Mouse (Mus musculus) splenic B cell, adult 2 months (primary cell): ENCODE measurements around the gene Mgarp.

Experiments
- DNase-seq: peaks from one replicate; pipeline ENCODE4 v3.0.0-alpha.2; 2011; ENCODE audit warnings: low read depth, low spot score
- H3K27me3 ChIP-seq: 2 replicates; pipeline ENCODE4 v1.6.1; 2012; ENCODE audit warnings: mild to moderate bottlenecking, low read length, moderate library complexity, mixed read lengths; ENCODE audit not compliant: control insufficient read depth, poor library complexity, insufficient read depth, severe bottlenecking
- H3K36me3 ChIP-seq: 2 replicates; pipeline ENCODE4 v1.6.1; 2012; ENCODE audit warnings: mild to moderate bottlenecking, low read length, moderate library complexity, mixed read lengths; ENCODE audit not compliant: control insufficient read depth, poor library complexity, insufficient read depth, severe bottlenecking

The Mgarp gene

DNA sequence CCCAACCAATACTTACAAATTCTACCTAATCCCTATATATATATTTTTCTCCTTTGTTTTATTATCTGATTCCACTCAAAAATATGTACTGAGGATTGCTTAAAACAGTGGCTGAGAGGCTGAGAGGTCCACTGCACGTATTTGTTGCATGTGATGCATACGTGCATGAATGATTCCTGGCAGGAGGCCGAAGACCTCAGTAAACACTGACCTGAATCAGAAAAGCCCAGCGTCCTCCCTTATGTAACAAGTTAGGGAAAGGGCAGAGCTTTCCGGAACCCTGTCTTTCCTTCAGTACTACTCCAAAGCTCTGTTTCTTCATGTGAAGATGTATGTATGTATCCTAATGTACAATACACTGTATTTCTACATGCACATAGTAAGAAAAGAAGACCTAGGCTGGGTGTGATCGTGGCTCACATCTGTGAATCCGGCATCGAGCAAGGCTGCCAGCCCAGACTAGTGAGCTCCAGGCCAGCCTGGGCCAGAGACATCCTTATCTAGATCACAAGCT is 8.6 kb downstream of the Mgarp start:
- DNase-seq: no peak
- Histone ChIP-seq H3K36me3 (no peaks in the 10 kb centered on the region), H3K27me3 (no peaks in the 10 kb centered on the region)

DNA sequence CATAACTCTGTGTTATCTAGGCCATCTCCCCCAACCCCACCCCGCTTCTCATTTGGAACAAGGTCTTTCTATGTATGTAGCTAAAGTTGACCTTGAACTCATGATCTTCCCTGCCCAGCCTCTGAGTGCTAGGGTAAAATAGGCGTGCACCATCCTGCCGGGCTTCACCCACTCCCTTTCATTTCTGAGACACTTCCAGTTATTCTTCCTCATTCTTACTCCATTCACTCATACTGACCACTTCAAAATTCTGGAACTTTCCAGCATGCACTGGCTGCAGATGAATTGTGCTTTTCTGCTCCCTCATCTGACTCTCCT is 9.4 kb downstream of the Mgarp start:
- Histone ChIP-seq H3K27me3 (no peaks in the 10 kb centered on the region), H3K36me3 (no peaks in the 10 kb centered on the region)
- no peak for DNase-seq

DNA sequence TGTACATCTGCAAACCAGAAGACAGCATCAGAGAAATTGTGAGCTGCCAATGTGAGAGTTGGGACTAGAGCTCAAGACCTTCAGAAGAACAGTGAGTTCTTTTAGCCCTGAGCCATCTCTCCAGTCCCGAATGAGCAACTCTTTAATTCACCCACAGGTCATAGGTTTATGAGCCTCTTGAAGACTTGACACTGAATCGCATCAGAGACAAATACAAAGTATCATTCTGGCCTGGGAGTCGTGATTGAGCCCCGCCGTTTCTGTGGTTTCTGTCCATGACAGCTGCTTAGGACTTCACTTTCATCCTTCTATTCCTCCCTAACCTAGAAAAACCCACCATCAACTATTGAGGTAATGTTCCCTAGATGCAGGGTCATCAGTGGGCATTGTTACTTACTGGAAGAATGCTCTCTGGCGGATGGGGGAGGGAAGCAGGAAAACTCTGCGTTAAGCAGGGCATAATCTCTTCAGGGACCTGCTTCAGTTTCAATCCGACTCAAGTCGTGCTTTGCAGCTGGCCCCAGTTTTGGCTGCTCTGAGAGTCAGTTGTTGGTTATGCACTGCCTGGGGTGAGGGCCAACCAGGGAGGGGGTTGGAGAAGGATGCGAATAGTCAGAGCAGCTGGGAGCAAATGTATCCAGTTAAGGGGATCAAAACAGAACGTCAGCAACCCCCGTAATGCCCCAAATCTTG is 10.0 kb downstream of the Mgarp start:
- DNase-seq: no peak
- Histone ChIP-seq H3K36me3 (no peaks in the 10 kb centered on the region), H3K27me3 (no peaks in the 10 kb centered on the region)

DNA sequence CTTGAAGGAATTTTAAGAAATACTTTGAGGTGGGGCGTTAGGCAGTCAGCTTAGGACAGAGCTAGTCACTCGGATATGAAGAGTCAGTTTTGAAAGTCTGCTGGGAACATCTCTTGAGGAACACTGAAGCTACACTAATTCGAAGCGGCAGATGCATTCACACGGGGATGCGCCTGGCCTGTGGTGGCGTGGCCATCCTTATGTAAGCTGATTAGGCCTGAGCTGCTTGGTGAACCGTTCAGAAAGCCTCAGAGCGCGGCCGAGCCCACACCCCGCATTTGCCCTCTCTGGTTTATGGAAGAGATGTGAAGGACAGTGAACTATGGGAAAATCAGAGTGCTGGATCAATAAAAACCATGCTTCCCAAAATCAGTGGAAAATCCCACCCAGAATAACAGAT is 13.1 kb downstream of the Mgarp start:
- Histone ChIP-seq H3K27me3 (no peaks in the 10 kb centered on the region), H3K36me3 (no peaks in the 10 kb centered on the region)
- no peak for DNase-seq

DNA sequence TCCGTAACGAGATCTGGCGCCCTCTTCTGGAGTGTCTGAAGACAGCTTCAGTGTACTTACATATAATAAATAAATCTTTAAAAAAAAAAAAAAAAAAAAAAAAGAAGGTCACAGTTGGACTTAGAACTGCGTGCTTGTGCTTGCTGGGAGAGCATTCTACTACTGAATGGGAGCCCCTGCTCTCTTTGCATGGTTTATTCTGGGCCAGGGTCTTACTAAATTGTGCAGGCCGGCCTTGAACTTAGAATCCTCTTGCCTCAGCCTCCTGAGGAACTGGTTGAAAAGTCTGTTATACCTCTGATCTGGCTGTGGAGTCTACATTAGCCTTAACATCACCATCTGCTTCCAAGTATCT is 15.9 kb downstream of the Mgarp start:
- DNase-seq: no peak
- Histone ChIP-seq H3K36me3 (no peaks in the 10 kb centered on the region), H3K27me3 (no peaks in the 10 kb centered on the region)

DNA sequence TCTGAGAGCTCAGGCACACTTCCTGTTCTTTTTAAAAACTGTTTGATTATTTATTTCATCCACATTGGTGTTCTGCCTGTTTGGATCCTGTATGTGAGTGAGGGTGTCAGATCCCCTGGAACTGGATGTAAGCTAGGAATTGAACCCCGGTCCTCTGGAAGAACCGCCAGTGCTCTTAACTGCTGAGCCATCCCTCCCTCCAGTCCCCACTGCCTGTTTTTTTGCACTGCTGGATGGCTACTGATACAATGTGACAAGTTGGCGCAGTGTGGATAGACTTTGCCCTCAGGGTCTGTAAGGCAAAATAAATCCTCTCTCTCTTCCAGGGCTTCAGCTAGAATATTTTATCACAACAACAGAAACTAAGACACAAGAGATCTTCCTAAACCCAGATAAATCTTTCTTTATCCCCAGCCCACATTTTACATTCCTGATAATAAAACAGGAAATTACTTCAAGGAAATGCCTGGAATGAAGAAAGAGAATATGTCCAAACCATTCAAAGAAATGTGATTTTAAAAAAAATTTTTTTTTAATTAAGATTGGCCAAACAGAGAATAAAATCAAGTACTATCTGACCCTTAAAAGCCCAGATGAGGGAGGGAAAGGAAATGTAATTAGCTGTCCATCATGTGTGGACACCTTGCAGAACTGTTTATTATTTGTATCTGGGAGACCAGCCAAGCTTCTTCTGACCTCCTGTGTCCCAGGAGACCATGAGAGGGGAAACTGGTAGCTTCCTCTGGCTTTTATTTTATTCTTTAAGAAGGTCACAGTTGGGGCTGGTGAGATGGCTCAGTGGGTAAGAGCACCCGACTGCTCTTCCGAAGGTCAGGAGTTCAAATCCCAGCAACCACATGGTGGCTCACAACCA is 16.5 kb downstream of the Mgarp start:
- no peak for DNase-seq
- no peaks in the 10 kb centered on the region for H3K27me3 ChIP-seq
- H3K36me3 ChIP-seq: no peaks in the 10 kb centered on the region

DNA sequence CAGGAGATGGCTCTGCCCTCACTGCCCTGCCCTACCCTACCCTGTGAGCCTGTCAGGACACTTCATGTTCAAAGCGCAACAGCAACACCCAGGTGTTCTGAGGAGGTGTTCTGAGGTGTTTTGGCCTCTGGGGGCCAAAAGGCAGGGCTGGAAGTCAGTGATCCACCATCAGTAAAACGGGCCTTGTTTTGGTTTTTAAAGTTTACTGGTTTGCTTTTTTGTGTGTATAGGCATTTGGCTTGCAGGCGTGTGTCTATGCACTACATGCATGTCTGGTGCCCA is 17.9 kb downstream of the Mgarp start:
- H3K27me3 ChIP-seq: no peaks in the 10 kb centered on the region
- H3K36me3 ChIP-seq: no peaks in the 10 kb centered on the region
- no peak for DNase-seq

DNA sequence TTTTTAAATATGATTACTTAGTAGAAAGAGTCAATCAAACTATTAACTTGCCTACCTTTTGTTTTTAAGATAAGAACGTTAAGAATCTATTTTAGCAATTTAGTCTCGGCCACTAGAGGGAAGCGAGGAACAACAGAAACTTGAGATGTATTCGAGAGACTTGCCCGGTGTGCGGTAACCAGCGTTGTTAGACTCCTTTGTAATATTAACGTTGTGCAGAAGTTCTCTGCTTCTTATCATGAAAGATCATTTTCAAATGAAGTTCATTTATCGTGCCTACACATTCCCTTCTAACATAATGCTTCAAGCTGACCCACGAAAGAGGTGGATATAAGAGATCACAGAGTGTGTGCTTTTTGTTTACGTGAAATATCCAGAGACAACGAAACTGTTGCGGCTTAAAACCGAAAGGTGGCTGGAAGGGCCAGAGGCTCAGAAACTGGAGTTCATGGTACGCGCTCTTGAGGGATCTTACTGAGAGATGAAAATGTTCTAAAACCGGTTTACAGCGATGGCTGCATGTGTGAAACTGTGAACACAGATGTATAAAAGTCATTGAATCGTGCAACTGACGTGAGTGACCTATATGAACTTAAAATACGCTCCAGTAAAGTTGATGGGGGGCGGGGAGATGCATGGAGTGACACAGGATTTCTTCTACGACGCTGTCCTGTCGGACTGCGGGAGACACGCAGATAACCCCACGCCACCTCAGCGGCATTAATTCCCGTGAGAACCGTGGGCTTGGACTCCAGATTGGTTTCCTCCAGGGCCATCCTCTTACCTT is 18.5 kb downstream of the Mgarp start:
- DNase-seq: peak; percentile 66
- Histone ChIP-seq H3K27me3 (no peaks in the 10 kb centered on the region), H3K36me3 (no peaks in the 10 kb centered on the region)

DNA sequence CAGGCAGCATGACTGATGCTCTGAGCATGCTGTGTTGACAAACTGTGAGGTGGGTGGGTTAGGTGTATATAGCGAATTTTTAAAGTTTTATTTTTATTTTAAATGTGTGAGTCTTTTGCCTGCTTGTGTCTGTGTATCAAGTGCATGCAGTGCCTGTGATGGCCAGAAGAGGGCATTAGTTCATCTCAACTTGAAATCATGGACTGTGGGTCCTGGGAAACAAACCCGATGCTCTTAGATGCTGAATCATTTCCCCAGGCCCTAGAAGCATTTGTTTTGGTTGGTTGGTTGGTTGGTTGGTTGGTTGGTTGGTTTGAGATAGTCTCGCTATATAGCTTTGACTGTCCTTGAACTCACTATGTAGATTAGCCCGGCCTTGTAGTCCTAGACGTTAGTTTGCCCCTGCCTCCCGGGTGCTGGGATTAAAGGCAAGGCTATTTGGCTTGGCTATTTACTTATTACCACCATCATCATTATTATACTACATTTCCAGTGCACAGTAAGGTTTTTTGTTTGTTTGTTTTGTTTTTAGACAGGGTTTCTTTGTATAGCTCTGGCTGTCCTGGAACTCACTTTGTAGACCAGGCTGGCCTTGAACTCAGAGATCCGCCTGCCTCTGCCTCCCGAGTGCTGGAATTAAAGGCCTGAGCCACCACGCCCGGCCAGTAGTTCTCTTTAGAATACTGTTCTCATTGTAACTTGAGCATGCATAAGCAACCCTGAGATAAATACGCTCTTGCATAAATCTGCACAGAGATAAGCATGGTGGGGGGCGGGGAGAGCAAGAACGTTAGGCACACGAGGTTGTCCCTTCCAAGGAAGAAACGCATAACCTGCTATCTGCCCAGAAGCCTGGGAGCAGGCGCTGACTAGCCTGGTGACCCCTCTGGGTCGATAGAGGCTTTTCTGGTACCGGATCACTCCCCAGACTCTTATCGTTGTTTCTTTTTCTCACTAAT is 21.0 kb downstream of the Mgarp start:
- H3K36me3 ChIP-seq: no peaks in the 10 kb centered on the region
- no peaks in the 10 kb centered on the region for H3K27me3 ChIP-seq
- peak; percentile 79 for DNase-seq

DNA sequence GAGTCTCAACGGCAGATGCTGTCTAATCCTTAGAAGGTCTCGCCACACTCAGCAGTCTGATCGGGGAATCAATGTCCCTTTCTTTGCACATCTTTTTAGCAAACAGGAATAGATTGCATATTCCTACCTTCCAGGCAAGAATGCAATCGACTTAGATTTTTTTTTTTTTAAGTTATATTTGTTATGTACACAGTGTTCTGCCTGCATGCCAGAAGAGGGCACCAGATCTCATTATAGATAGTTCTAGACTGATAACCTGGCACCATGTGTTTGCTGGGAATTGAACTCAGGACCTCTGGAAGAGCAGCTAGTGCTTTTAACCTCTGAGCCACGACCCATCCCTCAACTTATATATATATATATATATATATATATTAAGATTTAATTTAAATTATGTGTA is 23.0 kb downstream of the Mgarp start:
- no peak for DNase-seq
- no peaks in the 10 kb centered on the region for H3K36me3 ChIP-seq
- no peaks in the 10 kb centered on the region for H3K27me3 ChIP-seq

DNA sequence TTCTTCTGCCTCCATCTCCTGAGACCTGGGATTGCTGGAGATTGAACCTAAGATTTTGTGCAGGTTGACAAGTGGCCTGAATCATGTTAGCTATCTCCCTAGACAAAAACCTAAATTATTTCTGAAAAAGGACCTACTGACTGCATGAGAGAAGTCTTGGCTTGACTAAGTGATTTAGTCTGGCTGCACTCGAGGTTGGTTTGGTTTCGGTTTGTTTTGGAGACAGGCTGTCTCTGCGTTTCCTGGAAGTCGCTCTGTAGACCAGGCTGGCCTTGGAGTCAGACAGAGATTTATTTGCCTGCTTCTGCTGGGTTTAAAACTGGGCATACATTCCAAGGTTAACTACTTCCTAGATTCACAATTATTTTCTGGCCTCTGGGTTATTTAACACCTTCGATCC is 23.7 kb downstream of the Mgarp start:
- no peak for DNase-seq
- H3K27me3 ChIP-seq: no peaks in the 10 kb centered on the region
- no peaks in the 10 kb centered on the region for H3K36me3 ChIP-seq

DNA sequence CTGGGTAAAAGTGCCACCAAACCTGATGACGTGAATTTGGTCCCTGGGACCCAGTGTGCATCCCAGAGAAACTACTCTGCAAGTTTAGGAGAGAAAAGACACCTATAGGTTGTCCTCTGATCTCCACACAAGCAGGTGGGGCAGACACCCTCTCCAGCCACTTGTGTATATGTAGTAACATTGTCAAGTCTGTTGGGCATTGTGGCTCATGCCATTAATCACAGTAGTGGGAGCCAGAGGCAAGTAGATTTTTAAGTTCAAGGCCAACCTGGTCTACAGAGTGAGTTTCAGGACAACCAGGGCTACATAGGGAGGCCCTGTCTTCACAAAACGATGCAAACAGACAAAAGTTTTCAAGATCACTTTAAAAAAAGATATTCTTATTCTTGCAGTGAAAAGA is 24.7 kb downstream of the Mgarp start:
- no peaks in the 10 kb centered on the region for H3K27me3 ChIP-seq
- no peaks in the 10 kb centered on the region for H3K36me3 ChIP-seq
- no peak for DNase-seq

DNA sequence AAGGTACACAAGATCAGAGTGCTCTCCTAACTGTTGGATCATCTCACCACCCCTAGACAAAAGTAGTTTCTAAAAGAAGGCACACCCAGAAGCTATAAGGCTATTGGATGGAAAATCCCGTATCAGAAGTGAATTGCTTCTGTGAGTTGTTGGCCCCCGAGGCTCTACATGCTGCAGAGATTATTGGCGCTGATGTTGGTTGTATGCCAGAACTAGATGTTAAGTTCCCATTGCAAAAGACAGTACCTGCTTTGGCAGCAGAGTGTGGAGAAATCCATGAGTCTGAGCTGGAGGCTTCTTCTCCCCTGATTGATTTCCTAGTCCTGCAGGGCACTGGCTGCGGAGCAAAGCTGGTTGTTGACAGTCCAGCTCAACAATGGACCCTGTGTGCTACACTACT is 28.5 kb downstream of the Mgarp start:
- Histone ChIP-seq H3K27me3 (no peaks in the 10 kb centered on the region; the same call in 1 of the 2 replicates), H3K36me3 (no peaks in the 10 kb centered on the region)
- DNase-seq: no peak

DNA sequence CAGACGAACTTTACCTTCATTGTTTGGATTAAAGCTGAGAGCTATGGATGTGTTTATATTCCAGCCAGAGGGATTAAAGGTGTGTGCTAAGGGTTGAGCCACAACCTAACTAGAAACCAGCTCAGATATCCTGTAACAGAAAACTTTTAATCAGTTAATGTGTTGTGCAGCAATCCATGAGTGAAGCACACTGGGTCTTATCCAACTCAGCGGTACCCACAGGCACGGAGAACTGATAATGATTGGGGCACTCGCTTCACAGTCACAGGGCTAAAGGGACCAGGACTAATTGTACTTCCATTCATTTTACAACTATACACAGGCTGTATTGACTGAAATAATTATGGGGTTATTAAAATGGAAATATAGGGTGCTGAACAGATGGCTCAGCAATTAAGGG is 29.6 kb downstream of the Mgarp start:
- no peaks in the 10 kb centered on the region; the same call in 1 of the 2 replicates for H3K27me3 ChIP-seq
- H3K36me3 ChIP-seq: no peaks in the 10 kb centered on the region
- DNase-seq: no peak
